Mouse (Mus musculus): ENCODE measurements around the gene Robo2.
A peak's percentile ranks its signal among the peaks of the same experiment; 100 is the strongest.

Robo2 gene

DNA sequence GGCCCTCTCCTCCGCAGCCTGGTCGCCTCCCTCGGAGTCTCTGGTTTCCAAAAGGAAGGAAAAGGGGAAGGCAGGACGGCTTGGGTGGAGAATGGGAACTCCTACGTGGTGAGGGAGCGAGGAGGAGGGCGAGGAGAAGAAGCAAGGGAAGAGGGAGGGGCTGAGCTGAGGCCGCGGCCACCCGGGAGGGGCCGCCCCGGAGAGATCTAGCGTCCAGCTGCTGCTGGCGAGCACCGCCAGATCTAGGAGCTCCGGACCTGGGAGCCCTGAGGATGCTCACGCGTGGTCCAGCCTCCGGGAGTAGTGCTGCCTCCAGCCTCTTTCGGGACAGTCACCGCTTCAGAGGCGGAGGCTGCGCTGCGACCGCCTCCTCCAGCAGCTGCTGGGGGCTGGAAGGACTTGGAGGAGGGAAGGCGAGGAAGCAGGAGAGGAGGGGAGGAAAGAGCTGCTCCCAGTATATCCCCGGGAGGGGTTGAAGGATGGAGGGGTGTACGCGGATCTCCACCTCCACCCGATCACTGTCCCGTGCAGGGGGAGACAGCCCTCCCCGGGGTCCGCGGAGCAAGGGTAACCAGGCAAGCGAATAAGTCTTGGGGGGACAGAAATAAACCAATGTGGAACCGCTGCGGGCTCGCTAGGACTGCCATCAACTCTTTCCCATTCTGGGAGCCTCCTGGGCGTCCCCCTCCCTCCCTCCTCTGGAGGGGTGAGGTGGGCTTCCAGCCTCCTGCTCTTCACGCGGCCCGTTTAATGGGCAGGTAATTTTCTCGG is at the start of gene Robo2:
Robo2 (minus strand) TSS at position 345 of the 771 bp plus-strand sequence.
- no peak for DNase-seq (ENCODE audit: low spot score)

DNA sequence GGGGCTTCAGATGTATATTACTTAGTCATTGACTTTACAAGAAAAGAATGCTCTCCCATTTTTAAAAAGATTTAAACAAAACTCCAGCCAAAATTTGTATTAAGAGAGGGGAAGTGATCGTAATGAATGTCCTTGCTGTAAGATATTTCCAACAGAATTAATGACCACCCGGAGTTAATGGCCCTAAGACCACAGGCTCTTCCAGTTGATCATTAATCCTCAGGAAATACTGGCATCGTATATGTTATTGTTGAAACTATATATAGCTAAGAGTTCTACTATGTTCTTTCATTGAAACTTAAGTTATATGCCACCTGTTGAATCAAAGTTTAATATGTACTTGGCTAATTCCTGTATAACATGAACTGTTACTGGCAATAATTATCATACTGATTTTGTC is 46.5 kb upstream of the Robo2 start:
- no peak for DNase-seq (ENCODE audit: low spot score)

DNA sequence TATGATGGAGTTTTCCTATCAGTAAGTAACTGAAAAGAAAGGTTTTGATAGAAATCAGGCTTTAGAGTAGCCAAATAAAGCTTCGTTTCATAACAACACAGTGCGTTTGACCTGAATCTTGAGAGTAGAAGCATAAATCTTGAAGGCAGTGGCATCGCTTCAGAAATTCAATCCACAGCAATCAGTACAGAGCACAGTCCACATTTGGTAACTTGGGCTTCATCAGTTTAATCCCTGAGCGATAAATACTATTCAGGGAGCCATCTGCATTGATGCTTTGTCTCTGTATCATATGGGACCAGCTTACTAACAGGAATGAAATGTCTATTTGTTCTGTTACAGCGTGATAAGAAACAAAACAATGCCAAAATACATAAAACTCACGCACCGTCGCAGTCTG is 46.1 kb upstream of the Robo2 start:
- DNase-seq (ENCODE audit: low spot score), result no peak

DNA sequence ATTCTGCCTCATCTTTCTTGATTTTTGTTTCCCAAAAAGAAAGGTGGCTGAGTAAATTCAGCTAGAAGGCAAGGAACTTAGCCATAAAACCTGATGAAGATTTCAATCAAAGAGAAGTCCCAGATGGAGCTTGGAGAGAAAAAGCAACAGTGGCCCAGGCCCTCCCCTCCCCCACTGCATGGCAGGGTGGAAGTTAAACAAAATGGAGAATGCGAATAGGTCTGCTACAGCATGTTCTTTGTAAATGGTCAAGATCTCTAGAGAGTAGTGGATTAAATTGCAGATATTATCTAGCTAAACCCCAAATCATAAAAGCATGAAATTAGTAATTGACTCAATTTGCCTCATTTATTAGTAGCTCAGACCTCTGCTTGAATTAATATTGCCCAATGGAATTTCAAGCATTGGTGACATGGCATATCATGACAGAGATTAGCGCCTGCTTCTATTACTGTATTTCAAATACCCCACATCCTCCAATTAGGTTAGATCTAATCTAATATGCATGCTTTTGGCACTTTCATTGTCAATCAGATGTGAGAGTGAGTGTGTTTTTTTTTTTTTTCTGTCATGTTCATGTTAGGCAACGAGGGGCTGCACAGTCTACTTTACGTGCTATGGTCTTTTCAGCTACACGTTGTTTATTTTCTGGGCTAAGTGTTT is 45.3 kb upstream of the Robo2 start:
- DNase-seq (ENCODE audit: low spot score), result no peak

DNA sequence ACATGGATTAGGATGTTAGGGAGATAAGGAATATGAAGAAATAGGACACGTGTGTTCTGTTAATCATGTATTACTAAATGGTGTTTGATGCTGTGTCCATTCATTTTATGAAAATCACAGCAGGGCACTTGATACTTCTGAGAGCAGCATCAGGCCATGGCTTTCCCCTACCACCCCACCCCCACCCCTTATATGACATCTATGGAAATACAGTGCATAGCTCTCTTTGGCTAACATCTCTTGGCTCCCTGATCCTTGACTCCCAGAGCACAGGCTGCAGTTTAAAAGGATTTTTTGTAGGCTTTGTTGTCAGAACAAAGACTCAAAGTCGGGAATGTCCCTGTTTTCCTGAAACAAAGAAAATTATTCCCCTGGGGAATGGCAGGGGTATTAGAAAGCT is 43.6 kb upstream of the Robo2 start:
- DNase-seq (ENCODE audit: low spot score), result no peak

DNA sequence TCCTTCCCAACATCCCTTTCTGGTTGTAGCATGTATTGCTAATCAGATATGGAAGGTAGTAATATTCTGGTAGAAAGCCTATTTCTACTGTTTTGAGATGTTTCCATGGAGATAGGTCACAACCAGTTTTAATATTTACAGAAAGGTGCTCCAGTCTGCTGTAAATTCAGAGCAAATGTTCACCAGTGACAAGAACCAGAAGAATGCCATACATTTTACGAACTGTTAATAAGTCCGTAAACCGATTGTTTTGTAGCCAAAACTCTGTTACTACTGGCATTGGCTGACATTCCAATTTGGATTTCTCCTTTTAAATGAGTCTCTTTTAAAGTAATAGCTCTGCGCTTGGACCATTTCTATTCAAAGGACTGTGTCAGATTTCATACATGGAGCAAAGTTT is 36.4 kb upstream of the Robo2 start:
- no peak for DNase-seq (ENCODE audit: low spot score)

DNA sequence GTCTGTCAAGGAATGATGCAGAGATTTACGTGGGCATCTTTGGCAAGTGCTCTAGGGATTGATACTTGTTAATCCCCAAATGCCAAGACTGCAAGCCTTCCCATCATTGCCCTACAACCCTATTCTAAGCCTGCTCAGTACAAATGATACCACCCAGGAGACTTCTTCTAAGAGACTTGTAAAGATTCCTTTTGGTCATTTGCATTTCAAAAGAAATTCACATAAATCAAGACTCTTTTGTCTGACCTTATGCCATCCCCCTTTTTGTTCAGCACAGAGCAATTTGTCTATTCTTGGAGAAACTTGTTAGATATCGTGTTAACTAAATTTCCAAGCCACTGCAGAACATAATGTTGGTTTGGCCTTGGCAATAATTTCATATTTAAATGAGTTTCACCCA is 15.4 kb upstream of the Robo2 start:
- DNase-seq (ENCODE audit: low spot score), result no peak

DNA sequence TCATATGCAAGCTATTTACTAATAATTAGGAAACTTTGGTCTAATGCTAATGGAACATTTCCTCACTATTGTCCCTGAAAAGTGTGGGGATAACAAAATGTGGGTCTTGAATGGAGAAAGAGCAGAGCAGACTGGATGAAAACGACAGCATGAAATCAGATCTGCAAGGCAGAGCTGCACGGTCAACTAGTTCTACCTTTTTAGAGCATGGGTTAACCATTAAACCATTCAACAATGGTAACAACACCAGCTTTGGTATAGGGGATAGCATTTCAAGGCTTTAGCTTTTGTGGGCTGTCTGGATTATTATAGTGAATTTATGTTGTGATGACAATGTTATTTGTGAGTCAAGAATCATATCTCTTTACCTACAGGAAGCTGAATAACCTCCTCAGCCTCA is 8.7 kb upstream of the Robo2 start:
- DNase-seq (ENCODE audit: low spot score), result no peak

DNA sequence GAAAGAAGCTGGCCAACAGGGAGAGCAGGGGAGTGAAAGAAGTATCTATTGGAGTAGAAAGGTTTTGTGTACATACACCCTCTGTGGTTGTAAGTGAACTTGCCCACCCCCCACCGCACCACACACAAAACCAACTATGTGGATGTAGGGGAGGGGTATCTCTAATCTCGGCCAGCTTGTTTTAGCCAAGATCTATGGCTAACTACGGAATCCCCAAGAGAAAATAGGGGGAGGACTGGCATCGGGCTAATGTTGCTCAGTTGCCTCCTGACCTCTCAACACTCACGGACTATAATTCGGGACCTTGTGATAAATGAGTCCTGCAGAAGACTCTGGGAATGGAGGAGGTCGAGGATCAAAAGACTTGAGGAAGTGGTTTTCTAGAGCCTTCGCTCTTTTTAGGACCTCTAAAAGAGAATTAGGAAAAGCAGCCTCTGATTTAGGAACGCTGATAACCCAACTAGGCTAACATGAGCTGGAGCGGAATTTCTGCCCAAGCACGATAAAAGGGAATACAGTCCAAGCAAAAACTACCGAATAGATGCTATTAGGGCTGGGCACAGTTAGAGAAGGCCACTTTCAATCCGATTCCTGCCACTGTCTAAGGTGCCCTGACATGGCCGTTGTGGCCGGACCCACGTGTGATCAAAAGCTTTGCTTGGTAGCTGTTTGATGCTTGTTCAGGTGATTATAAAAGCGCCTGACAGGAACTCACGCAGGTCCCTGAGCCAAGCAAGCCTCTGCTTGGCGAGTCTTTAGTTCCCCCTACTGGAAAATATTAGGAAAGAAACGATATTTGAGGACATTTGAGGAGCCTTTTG is 1.1 kb upstream of the Robo2 start:
- peak; percentile 49 for DNase-seq (ENCODE audit: low spot score)

DNA sequence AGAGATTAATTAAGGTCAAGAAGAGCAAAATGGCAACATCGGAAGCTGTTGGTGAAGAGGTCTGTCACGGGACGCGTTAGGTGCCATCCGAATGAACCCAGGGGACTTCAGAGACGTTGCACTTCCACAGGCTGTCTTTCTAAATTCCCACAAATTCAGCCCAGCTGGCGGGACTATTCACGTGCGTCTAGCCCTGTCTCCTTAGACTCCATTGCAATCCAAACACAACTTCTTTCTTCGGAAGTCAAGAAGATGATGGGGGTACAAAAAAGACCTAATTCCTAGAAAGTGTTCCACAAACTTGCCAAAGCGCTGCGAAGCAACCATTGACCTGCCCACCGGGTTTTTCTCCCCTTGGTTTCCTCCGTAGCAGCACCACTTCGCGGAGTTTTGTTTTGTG is 604 bp downstream of the Robo2 start:
- DNase-seq (ENCODE audit: low spot score), result no peak

DNA sequence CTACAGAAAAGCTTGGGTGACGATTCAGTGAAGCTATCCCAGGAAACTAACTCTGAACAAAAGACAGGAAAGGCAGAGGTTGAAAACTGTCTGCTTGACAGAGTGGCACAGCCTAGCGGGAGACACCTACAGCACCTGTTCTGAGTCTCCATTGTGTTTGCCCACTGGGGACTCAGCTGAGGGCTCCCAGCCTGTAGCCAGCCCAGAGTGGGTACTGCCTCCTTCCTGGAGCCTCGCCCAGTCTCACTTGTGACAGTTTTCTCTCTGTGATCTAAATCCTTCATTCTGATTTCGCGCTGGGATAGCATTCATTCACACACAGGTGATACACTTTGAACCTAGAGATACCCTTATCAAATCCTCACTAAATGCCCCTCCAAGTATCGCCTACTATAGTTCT is 1.5 kb downstream of the Robo2 start:
- DNase-seq (ENCODE audit: low spot score), result no peak

DNA sequence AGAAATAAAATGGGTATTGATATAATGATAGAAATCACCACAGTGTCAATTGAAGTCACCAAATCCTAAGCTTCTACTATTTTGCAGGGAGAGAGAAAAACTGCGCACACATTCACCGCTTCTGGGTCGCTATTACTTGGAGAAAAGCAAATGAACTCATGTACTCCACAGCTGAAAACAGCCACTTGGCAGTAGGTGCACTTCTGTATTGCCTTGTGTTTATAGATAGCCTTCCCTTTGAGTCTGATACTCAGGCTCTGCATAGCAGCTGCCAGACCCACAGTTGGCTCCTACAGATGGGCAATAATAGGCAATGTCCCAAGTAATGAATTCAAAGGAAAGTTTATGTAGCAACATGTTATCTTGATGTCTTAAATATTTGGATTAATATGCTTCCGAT is 2.1 kb downstream of the Robo2 start:
- DNase-seq (ENCODE audit: low spot score), result no peak

DNA sequence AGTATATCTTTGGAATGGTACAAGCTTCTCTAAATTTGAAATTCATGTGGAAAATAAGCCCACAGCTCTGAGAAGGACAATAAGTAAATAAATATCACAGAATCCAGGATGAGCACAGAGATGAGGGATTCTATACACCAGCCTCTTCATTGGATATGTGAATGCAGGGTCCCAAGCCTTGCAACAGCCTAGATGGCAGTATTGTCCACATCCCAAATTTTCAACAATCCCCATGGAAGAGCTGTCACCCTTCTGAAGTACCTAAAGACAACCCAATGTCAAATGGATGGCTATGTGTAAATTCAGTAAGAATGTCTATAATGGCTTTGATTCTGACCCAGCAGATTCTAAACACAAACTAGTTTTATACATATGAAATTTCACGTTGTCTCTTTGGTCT is 3.1 kb downstream of the Robo2 start:
- no peak for DNase-seq (ENCODE audit: low spot score)

DNA sequence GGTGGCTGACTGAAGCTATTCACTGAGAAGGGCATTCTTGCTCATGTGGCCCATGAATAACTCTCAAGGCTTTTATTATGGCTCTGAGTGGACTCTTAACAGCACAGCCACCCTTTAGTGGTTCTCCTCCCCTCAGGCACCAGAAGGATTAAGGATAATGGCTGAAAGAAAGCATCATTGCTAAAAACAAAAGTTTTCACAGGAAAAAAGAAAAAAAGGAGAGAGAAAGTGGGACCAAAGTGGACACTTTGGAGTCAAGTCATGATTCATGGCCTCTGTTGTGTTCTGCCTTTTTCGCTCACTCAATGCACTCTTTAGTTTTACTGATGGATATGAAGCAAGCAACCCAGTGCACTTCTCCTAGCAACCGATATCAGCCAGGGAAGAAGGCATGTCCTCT is 14.3 kb downstream of the Robo2 start:
- no peak for DNase-seq (ENCODE audit: low spot score)

DNA sequence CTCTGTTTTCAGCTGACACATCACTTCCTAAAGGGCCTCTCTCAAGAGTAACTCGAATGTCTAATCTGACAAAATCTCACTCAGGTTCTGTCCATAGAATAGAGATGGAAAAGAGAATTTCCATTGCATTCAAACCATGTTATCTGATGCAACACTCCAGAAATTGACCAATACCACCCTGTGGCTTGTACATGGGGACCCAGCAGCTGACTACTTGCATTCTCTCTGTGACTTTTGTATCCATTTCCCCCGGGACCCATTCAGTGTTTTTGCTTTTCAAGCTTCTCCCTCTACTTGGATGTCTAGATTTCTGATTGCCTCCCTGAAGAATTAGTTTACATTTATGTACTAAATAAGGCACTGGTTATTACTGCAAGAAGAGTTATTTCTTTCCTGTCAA is 15.9 kb downstream of the Robo2 start:
- no peak for DNase-seq (ENCODE audit: low spot score)

DNA sequence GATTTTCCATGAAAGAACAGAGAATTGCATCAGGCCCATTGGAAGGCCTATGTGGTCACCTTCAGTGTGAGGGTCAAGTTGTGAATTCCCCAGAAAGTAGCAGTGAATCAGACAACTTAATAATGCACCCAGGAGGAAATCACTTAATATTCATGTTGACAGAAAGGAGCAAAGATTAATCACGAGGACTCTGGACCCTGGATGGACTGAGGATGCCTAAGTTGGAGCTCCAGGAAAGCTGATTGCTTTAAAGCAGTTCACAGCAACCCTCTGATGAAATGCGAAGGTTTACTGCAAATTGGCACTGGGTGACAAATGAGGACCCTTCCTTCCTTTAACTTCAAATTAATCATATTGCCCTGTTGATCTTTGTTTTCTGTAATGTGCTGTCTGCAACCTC is 32.2 kb downstream of the Robo2 start:
- DNase-seq (ENCODE audit: low spot score), result no peak

DNA sequence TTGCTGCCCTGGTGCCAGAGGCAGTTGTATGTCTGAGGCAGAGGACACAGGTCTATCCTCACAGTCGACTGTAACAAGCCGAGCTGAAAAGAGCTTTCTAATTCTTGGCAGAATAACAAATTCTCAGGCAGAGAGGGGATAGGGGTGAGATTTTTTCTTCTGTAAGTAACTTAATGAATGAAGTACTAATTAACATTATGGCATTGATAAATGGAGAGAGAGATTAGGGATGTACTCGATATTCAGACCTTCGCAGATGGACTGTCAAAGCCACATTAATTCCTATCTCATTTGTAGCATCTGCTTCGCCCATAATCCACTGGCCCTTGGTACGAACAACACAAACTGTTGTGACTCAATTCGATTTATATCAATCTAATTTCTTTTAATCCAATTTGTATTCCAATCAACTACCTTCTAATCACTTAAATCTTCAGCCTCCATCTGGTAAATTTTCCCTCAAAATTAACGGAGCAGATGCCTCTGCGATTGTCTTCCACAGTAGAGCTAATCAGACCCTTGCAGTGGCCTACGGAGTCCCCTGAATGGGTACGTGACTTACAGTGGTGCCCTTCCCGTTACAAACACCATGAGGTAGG is 36.2 kb downstream of the Robo2 start:
- no peak for DNase-seq (ENCODE audit: low spot score)

DNA sequence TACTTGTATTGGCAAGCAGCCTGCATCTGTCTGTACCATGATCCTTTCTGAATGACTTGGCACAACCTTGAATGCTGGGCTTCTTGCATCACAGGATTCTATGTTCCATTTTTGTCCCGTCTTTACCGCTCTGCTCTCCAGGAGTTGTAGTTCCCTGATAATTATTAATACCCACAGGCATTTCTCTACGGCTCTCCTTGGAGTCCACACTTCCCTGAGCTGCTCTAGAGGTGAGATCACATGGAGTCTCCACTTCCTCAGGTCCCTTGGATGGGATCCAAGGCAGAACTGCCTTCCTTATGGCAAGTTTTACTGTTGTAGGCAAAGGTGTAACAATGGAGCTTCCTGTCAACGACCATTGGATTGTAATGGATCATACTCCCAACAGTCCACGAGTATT is 37.1 kb downstream of the Robo2 start:
- DNase-seq (ENCODE audit: low spot score), result no peak

DNA sequence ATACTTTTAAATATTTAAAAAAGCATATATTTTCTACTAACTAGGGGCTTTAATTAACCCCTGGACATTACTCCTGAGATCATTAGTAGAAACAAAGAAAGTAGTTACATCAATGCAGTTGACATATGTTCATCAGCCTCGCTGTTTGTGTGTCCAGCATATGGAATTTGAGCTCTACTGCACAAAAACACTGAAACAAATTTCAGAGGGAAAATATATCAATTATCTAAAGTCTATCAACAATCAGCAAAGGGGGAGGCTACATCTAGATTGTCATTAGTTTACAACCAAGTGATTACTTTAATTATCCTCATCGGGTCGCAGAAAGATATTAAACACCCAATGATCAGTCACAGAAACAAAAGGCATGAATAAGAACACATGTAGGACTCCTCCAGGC is 38.2 kb downstream of the Robo2 start:
- no peak for DNase-seq (ENCODE audit: low spot score)

DNA sequence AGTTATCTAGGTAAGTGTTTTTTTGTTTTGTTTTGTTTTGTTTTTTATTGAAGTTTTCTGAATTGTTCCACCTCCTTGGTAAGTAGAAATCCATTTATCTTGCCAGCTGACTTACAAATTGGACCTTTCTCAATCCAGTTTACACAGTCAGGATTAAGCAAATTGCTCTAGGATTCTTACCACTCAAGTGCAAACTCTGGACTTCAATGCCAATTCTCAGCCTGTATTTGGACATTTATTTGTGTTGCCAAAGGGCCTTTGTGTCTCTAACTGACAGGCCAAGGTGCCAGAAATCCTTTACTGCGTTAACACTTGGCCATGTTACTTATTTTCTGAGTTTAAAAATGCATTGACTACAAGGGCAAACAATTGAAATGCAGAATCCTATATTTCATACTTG is 38.7 kb downstream of the Robo2 start:
- no peak for DNase-seq (ENCODE audit: low spot score)

DNA sequence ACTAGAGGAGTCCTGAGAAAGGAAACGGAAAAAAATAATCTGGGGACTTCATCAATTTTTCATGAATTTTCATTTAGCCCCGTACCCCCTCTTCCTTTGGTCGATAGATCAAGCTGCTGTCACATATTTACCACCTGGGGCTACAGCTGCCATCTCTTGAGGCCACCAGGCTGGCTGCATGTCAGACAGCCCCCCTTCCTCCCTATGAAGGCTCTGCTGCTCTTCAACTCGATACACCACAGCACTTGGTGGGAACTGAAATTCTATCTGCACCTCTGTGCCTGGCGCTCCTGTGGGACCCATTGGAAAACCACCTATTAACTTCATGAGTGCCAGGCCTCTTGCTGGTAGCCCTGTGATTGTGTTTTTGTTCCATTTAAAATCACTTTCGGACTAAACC is 63.2 kb downstream of the Robo2 start:
- DNase-seq (ENCODE audit: low spot score), result no peak

DNA sequence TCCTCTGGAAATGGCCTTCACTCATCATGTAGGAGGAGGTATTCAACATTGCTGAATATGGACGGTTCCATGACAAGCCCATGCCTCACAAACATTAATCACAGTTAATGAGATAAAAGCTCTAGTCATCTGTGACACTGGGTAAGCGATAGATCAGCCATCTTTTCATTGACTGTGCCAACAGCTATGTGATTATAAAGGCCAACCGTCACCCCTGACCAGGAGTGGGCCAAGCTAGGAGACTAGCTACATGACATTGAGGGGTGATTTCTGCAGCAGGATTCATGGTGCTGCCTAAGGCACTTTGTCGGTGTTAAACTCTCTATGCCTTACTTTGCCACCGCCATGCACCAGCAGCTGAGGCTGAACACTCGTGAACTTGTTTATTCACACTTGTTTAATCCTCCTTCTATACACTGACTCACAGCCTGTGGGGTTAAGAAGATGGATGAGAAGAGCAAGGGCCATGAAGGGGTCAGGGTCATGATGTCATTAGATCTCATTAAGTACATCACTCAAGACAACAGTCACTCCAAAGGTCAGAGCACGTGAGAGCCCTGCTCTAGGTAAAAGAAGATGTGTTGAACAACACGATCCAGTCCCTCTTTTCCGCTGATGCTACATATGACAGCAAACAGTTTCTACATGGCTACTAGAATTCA is 72.5 kb downstream of the Robo2 start:
- no peak for DNase-seq (ENCODE audit: low spot score)

Data from layer of hippocampus, adult 9-10 months (tissue).